8 mouse cellular contexts compared by ENCODE assay signal in genomic region chr1:180313517-180314440, GRCm38 (mm10). TPM values are rescaled to one million over a fixed set of nuclear protein-coding genes. Genes with fewer than 3 reads are reported as not detected.
DNase-seq lines count a peak whose midpoint lies in the region; ATAC-seq lines count a peak whose summit lies in the region.

No protein-coding gene starts in this region.

- H3K27ac ChIP-seq in embryonic facial prominence, embryonic 10.5 days (replicated peaks), result peak overlapping the region; percentile 79
- H3K27ac ChIP-seq in intestine, embryonic 15.5 days, result no peak overlapping the region
- no peak overlapping the region for H3K27ac ChIP-seq in liver, embryonic 16.5 days (ENCODE audit: low read length)
- H3K27ac ChIP-seq in neural tube, embryonic 14.5 days (ENCODE audit: low read depth, low read length), result 0 out of 2 replicates have a peak overlapping the region, but pooled peaks have one; percentile 16

- 11% methylated on average over 20 of the region's 20 CpGs for WGBS in embryonic facial prominence, embryonic 10.5 days
- 13% methylated on average over 20 of the region's 20 CpGs for WGBS in intestine, embryonic 15.5 days
- 19% methylated on average over 20 of the region's 20 CpGs for WGBS in liver, embryonic 16.5 days (ENCODE audit: insufficient replicate concordance)
- 10% methylated on average over 20 of the region's 20 CpGs for WGBS in neural tube, embryonic 14.5 days

- H3K4me2 ChIP-seq in intestine, embryonic 15.5 days (replicated peaks), result peak overlapping the region; percentile 55
- 0 out of 2 replicates have a peak overlapping the region, but pooled peaks have one; percentile 0 for H3K4me2 ChIP-seq in liver, embryonic 16.5 days (ENCODE audit: low read depth, low read length)
- H3K4me2 ChIP-seq in neural tube, embryonic 14.5 days (ENCODE audit: low read depth, low read length), result peak overlapping the region; percentile 35

- peaks cover 27% of the 10 kb centered on the region for H3K4me1 ChIP-seq in embryonic facial prominence, embryonic 10.5 days
- peaks cover 17% of the 10 kb centered on the region for H3K4me1 ChIP-seq in intestine, embryonic 15.5 days (replicated peaks)
- H3K4me1 ChIP-seq in liver, embryonic 16.5 days (ENCODE audit: control insufficient read depth, low read depth, low read length), result peaks cover 2% of the 10 kb centered on the region; the same call in 1 of the 2 replicates
- peaks cover 11% of the 10 kb centered on the region; the same call in 1 of the 2 replicates for H3K4me1 ChIP-seq in neural tube, embryonic 14.5 days (ENCODE audit: control insufficient read depth, insufficient read depth, low read length)

- H3K27me3 ChIP-seq in embryonic facial prominence, embryonic 10.5 days (replicated peaks; ENCODE audit: low read depth, poor library complexity, severe bottlenecking), result peaks cover 16% of the 10 kb centered on the region; the same call in 1 of the 2 replicates
- H3K27me3 ChIP-seq in intestine, embryonic 15.5 days (replicated peaks), result no peaks in the 10 kb centered on the region
- peaks cover 5% of the 10 kb centered on the region for H3K27me3 ChIP-seq in liver, embryonic 16.5 days (ENCODE audit: control insufficient read depth, insufficient read depth, low read depth, low read length)
- no peaks in the 10 kb centered on the region for H3K27me3 ChIP-seq in neural tube, embryonic 14.5 days (ENCODE audit: control insufficient read depth, insufficient read depth, low read length)

- no peaks in the 10 kb centered on the region for H3K9me3 ChIP-seq in embryonic facial prominence, embryonic 10.5 days
- no peaks in the 10 kb centered on the region for H3K9me3 ChIP-seq in intestine, embryonic 15.5 days
- H3K9me3 ChIP-seq in liver, embryonic 16.5 days (replicated peaks; ENCODE audit: control insufficient read depth, low read length), result no peaks in the 10 kb centered on the region
- H3K9me3 ChIP-seq in neural tube, embryonic 14.5 days (ENCODE audit: control insufficient read depth, low read length), result no peaks in the 10 kb centered on the region

- peak; percentile 72 for DNase-seq in CD4-positive, CD25-positive, alpha-beta regulatory T cell, adult 2 months (ENCODE audit: low read depth, low spot score)
- DNase-seq in ES-CJ7 (ENCODE audit: low read depth, low spot score) (peak; percentile 95), adipocyte (ENCODE audit: low spot score) (no peak)
- DNase-seq in embryonic facial prominence, embryonic 10.5 days (ENCODE audit: low spot score), result peak; percentile 70
- DNase-seq in ovary, postnatal 10 days (ENCODE audit: low spot score), result no peak

- no peak overlapping the region for H3K9ac ChIP-seq in intestine, embryonic 15.5 days
- no peak overlapping the region for H3K9ac ChIP-seq in liver, embryonic 16.5 days (ENCODE audit: low read depth, low read length)
- H3K9ac ChIP-seq in neural tube, embryonic 14.5 days (replicated peaks; ENCODE audit: low read depth, low read length), result no peak overlapping the region

- peak; percentile 92 for ATAC-seq in intestine, embryonic 15.5 days
- peak; percentile 45; the same call in 1 of the 2 replicates for ATAC-seq in liver, embryonic 16.5 days (ENCODE audit: low read depth)
- ATAC-seq in neural tube, embryonic 14.5 days (ENCODE audit: low read depth), result peak; percentile 77

- H3K4me3 ChIP-seq in embryonic facial prominence, embryonic 10.5 days, result peak overlapping the region; percentile 56
- peak overlapping the region; percentile 9; the same call in 1 of the 2 replicates for H3K4me3 ChIP-seq in intestine, embryonic 15.5 days (replicated peaks)
- H3K4me3 ChIP-seq in liver, embryonic 16.5 days (ENCODE audit: low read depth, low read length), result no peak overlapping the region
- 0 out of 2 replicates have a peak overlapping the region, but pooled peaks have one; percentile 6 for H3K4me3 ChIP-seq in neural tube, embryonic 14.5 days (ENCODE audit: low read depth, low read length)

- no peaks in the 10 kb centered on the region for H3K36me3 ChIP-seq in embryonic facial prominence, embryonic 10.5 days (replicated peaks)
- no peaks in the 10 kb centered on the region for H3K36me3 ChIP-seq in intestine, embryonic 15.5 days
- H3K36me3 ChIP-seq in liver, embryonic 16.5 days (ENCODE audit: control insufficient read depth, insufficient read depth), result no peaks in the 10 kb centered on the region
- no peaks in the 10 kb centered on the region for H3K36me3 ChIP-seq in neural tube, embryonic 14.5 days (ENCODE audit: control insufficient read depth, insufficient read depth, low read length)

RNA-seq across cellular contexts. Expression of gene Itpkb, which starts 16.5 kb away (rescaled TPM):
- 4.9 and 6.2 TPM in 2 replicates for polyA plus RNA-seq in embryonic facial prominence, embryonic 10.5 days (2016; fragmentation: Nextera tagmentation; extraction: Ambion mirVana)
- 6.9 and 8.2 TPM in 2 replicates for polyA plus RNA-seq in intestine, embryonic 15.5 days (2015; fragmentation: Nextera tagmentation; extraction: Ambion mirVana)
- polyA plus RNA-seq in liver, embryonic 16.5 days (2015; fragmentation: Nextera tagmentation; extraction: Ambion mirVana), result 1.2 and 1.4 TPM in 2 replicates
- polyA plus RNA-seq in neural tube, embryonic 14.5 days (2014; fragmentation: Nextera tagmentation; extraction: Ambion mirVana), result 2.4 and 2.9 TPM in 2 replicates

RNA-seq across cellular contexts. Expression of gene Psen2, which starts 50.5 kb away (rescaled TPM):
- polyA plus RNA-seq in embryonic facial prominence, embryonic 10.5 days (2016; fragmentation: Nextera tagmentation; extraction: Ambion mirVana), result 7.1 and 7.2 TPM in 2 replicates
- polyA plus RNA-seq in intestine, embryonic 15.5 days (2015; fragmentation: Nextera tagmentation; extraction: Ambion mirVana), result 16.0 and 21.6 TPM in 2 replicates
- polyA plus RNA-seq in liver, embryonic 16.5 days (2015; fragmentation: Nextera tagmentation; extraction: Ambion mirVana), result 32.2 and 37.0 TPM in 2 replicates
- 14.1 and 16.3 TPM in 2 replicates for polyA plus RNA-seq in neural tube, embryonic 14.5 days (2014; fragmentation: Nextera tagmentation; extraction: Ambion mirVana)

Comparison
In these comparisons a context has a peak if more than half of its experiments do, and no peak if none do; other contexts are left out.
1. DNase-seq: peak in CD4-positive, CD25-positive, alpha-beta regulatory T cell, adult 2 months (single experiment), ES-CJ7 (single experiment) and embryonic facial prominence, embryonic 10.5 days (single experiment); none in adipocyte (single experiment) and ovary, postnatal 10 days (single experiment).
2. H3K27ac ChIP-seq: peak in embryonic facial prominence, embryonic 10.5 days (single experiment) and neural tube, embryonic 14.5 days (single experiment); none in intestine, embryonic 15.5 days (single experiment) and liver, embryonic 16.5 days (single experiment).
3. H3K4me2 ChIP-seq: peak in every context shown above with its lines; median percentile 55 in intestine, embryonic 15.5 days; 35 in neural tube, embryonic 14.5 days; 0 in liver, embryonic 16.5 days.
4. Peak in every context shown above with its lines, with median percentiles within 50 percentile points of each other: ATAC-seq.